Mouse (Mus musculus) hindbrain, embryonic 15.5 days (tissue): Measurements from ENCODE around the gene Aldh3b1. TPM values are rescaled to one million over a fixed set of nuclear protein-coding genes. Genes with fewer than 3 reads are reported as not detected.

ENCODE experiments used
- ATAC-seq: fragments of 200-750 bp; cut with Nextera tagmentation; 2 replicates; pipeline ENCODE4 v1.8.0; 2017; ENCODE audit warnings: low read depth, moderate number of reproducible peaks, moderate TSS enrichment; ENCODE audit not compliant: low FRiP score
- H3K27ac ChIP-seq: fragments of 300-500 bp; sonication (generic); replicated peaks from 2 replicates; pipeline ENCODE4 v1.5.1; 2015; ENCODE audit warnings: mild to moderate bottlenecking, inconsistent platforms
- H3K27me3 ChIP-seq: fragments of 300-500 bp; sonication (generic); 2 replicates; pipeline ENCODE4 v1.6.1; 2015; ENCODE audit warnings: control low read depth, inconsistent platforms
- H3K36me3 ChIP-seq: fragments of 300-500 bp; sonication (generic); 2 replicates; pipeline ENCODE4 v1.6.1; 2015; ENCODE audit warnings: control low read depth, inconsistent platforms
- H3K4me1 ChIP-seq: fragments of 300-500 bp; sonication (generic); replicated peaks from 2 replicates; pipeline ENCODE4 v1.6.1; 2015; ENCODE audit warnings: control low read depth, inconsistent platforms
- H3K4me2 ChIP-seq: fragments of 300-500 bp; sonication (generic); 2 replicates; pipeline ENCODE4 v1.6.1; 2015; ENCODE audit warnings: moderate library complexity, mild to moderate bottlenecking, inconsistent platforms
- H3K4me3 ChIP-seq: fragments of 300-500 bp; sonication (generic); 2 replicates; pipeline ENCODE4 v1.5.1; 2015; ENCODE audit warnings: mild to moderate bottlenecking, inconsistent platforms
- H3K9ac ChIP-seq: fragments of 300-500 bp; sonication (generic); 2 replicates; pipeline ENCODE4 v1.6.1; 2015; ENCODE audit warnings: inconsistent platforms
- H3K9me3 ChIP-seq: fragments of 300-500 bp; sonication (generic); 2 replicates; pipeline ENCODE4 v1.6.1; 2016; ENCODE audit warnings: control low read depth, inconsistent platforms
- WGBS: fragments of 180-500 bp; shearing (Covaris S2); methylation state at CpG from one replicate; pipeline ENCODE4 v1.1.7; 2015; 5-methylcytosine and 5-hydroxymethylcytosine counted together
- polyA plus RNA-seq: library from polyadenylated mRNA; unstranded; fragments of >200 nt; fragmentation: Nextera tagmentation; extraction: Ambion mirVana; gene quantifications from 2 replicates; pipeline ENCODE4 v1.2.1, GENCODE M21; 2015

Gene Aldh3b1
- polyA plus RNA-seq, 1 experiment from 2014 or later = 2.7 TPM

GRCm38 (mm10) chr19:3890181-3890580, 39.4 kb downstream of the Aldh3b1 start:
- Histone ChIP-seq H3K9ac (no peak overlapping the region), H3K9me3 (no peaks in the 10 kb centered on the region), H3K4me2 (no peak overlapping the region), H3K36me3 (peaks cover 72% of the 10 kb centered on the region), H3K4me1 (0 out of 2 replicates have a peak, but pooled peaks cover 6% of the 10 kb centered on the region), H3K27ac (no peak overlapping the region), H3K4me3 (no peak overlapping the region), H3K27me3 (no peaks in the 10 kb centered on the region)
- ATAC-seq = no peak
- 89% methylated on average over 8 of the region's 8 CpGs for WGBS

- no peak overlapping the region for H3K4me2 ChIP-seq
- H3K4me1 ChIP-seq = no peaks in the 10 kb centered on the region
- H3K4me3 ChIP-seq = no peak overlapping the region
- H3K36me3 ChIP-seq = peaks cover 64% of the 10 kb centered on the region
- WGBS = 91% methylated on average over 5 of the region's 5 CpGs
- no peaks in the 10 kb centered on the region for H3K27me3 ChIP-seq
- H3K9me3 ChIP-seq = no peaks in the 10 kb centered on the region
- no peak overlapping the region for H3K27ac ChIP-seq
- no peak overlapping the region for H3K9ac ChIP-seq
- ATAC-seq = no peak
Observed at GRCm38 (mm10) chr19:3889096-3889495, 40.5 kb downstream of the Aldh3b1 start.

DNA sequence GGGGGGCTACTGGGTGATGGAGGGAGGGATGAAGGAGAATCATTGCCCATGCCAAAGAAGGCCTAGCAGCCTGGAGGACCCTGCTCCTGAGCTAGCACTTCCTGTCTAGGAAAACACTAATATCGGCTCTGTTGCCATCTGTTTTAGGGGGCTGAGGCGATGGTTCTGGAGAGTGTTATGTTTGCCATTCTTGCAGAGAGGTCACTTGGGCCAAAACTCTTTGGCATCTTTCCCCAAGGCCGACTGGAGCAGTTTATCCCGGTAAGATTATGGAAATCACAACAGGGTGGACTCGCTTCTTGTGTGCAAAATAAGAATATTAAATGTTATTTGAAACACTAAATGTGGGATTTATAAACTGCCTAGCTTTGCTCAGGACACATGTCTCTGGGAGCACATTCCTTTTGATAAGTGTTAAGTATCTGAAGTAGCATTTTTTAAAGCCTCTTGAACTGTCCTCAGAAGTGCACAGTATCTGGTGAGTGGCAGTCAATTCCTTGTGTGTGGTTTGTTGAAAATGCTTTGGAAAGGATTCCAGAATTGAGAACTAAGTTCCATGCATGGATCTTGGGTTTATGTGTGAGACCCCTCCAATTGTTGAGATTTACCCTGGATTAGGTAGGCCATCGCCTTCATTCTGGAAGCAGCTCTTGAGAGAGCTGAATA, 45.1 kb downstream of the Aldh3b1 start:
- WGBS = 75% methylated on average over 6 of the region's 6 CpGs
- no peaks in the 10 kb centered on the region for H3K27me3 ChIP-seq

DNA sequence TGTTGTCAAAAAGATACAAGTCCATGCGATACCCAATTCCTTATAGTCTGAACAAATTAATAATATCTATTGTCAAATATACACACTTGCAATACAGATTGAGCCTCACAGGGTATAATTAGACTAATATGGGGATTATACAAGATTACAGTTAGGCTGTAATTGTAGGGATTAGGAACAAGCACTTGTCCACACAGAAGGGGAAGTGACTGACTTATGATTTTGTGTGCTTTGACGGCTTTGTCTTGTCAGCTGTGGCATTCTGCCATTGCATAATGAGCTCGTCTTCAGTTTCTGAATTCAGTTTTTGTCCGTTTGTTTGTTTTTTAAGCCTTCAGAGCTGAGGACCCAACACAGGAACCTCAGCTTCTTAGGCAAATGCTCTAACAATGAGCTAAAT, 47.4 kb downstream of the Aldh3b1 start:
- Histone ChIP-seq H3K36me3 (peaks cover 16% of the 10 kb centered on the region), H3K27me3 (no peaks in the 10 kb centered on the region), H3K4me2 (no peak overlapping the region), H3K27ac (no peak overlapping the region), H3K9me3 (no peaks in the 10 kb centered on the region), H3K4me1 (no peaks in the 10 kb centered on the region), H3K9ac (no peak overlapping the region), H3K4me3 (no peak overlapping the region)
- no peak for ATAC-seq
- WGBS = 73% methylated on average over 4 of the region's 4 CpGs

More for the DNA sequence above, 45.1 kb downstream of the Aldh3b1 start:
- Histone ChIP-seq H3K9me3 (no peaks in the 10 kb centered on the region), H3K27ac (no peak overlapping the region), H3K9ac (no peak overlapping the region), H3K4me1 (no peaks in the 10 kb centered on the region), H3K4me3 (no peak overlapping the region), H3K4me2 (no peak overlapping the region), H3K36me3 (peaks cover 28% of the 10 kb centered on the region)
- ATAC-seq = no peak

DNA sequence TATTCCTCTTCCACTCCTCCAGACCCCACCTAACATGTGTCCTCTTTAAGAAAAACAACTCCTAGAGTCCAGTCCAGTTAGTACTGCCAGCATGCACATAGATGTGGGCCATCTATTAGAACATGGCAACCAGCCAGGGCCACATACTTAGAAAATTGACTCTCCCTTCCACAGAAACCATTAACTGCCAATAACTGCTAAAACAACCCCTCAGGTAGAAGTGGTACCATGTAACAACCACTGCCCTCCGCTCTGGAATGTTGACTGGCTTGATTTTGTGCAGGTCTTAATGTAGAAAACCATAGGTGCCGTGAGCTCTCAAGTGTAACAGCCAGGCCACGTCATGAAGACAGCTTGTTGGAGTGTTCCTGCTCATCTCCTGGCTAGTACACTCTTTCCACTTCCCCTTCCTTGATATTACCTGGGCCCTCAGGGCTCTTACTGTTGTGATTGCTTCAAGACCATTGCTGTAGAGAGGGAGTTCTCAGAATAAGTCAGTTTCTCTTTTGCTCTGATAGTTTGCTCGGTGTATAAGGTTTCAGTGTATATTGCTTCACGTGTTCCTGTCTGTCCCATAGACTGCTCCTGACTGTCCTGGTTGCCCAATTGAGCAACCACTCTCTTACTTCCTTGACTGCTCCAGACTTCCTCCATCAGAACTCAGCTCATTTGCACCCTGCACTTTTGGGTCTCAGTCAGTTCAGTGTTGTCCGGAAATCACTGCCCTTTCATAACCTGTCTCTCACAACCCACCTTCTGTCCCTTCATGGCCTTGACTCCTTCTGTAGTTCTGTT, 49.4 kb downstream of the Aldh3b1 start:
- H3K4me2 ChIP-seq = no peak overlapping the region
- H3K36me3 ChIP-seq = peaks cover 4% of the 10 kb centered on the region
- H3K9me3 ChIP-seq = no peaks in the 10 kb centered on the region
- ATAC-seq = no peak
- H3K4me1 ChIP-seq = no peaks in the 10 kb centered on the region
- H3K4me3 ChIP-seq = no peak overlapping the region
- H3K27ac ChIP-seq = no peak overlapping the region
- no peaks in the 10 kb centered on the region for H3K27me3 ChIP-seq
- H3K9ac ChIP-seq = no peak overlapping the region
- WGBS = 91% methylated on average over 6 of the region's 6 CpGs

DNA sequence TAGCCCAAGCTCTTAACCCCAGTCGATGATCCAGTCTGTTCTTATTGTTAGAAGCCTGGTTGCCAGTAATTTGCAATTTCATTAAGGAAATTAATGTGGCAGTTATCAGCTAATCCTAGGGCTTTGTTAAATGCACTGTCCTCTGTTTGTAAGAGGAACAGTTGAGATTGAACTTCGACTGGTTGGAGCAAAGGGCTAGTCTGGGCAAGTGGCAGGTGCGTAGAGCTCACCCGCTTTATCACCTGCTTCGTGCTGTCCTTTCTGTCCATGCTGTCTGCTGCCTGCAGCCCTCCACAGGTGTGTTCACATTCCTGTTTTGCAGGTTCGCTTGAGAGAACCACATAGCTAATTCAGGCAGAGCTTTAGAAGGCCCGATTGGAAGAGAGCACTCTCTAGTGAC, 54.6 kb downstream of the Aldh3b1 start:
- ATAC-seq = no peak
- no peak overlapping the region for H3K4me3 ChIP-seq
- H3K9me3 ChIP-seq = no peaks in the 10 kb centered on the region
- H3K27me3 ChIP-seq = no peaks in the 10 kb centered on the region
- peaks cover 4% of the 10 kb centered on the region; the same call in 1 of the 2 replicates for H3K36me3 ChIP-seq
- WGBS = 90% methylated on average over 7 of the region's 7 CpGs
- no peak overlapping the region for H3K27ac ChIP-seq
- no peaks in the 10 kb centered on the region; the same call in 1 of the 2 replicates for H3K4me1 ChIP-seq
- H3K4me2 ChIP-seq = no peak overlapping the region
- no peak overlapping the region for H3K9ac ChIP-seq

DNA sequence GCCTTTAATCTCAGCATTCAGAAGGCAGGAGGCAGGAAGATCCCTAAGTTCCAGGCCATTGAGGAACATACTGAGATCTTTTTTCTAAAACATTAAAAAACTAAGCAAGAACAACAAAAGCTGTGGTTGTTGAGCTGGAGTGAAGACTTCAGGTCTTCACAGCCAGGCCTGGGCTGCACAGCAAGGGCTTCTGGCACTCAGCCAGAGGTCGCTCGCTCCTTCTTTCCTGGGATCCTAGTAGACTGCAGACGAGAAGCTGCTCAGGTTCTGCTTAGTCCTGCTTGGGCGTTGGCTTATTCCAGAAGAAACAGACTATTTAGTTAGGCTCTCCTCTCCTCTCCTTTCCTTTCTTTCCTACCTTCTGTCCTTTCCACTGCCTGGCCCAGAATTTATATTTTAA, 57.2 kb downstream of the Aldh3b1 start:
- Histone ChIP-seq H3K4me1 (no peaks in the 10 kb centered on the region; the same call in 1 of the 2 replicates), H3K27ac (no peak overlapping the region), H3K4me2 (no peak overlapping the region), H3K4me3 (no peak overlapping the region), H3K27me3 (no peaks in the 10 kb centered on the region), H3K9ac (no peak overlapping the region), H3K36me3 (no peaks in the 10 kb centered on the region), H3K9me3 (no peaks in the 10 kb centered on the region)
- 57% methylated on average over 4 of the region's 4 CpGs for WGBS
- no peak for ATAC-seq

- Histone ChIP-seq H3K4me2 (no peak overlapping the region), H3K9ac (no peak overlapping the region), H3K27ac (no peak overlapping the region), H3K4me1 (no peaks in the 10 kb centered on the region; the same call in 1 of the 2 replicates), H3K36me3 (no peaks in the 10 kb centered on the region), H3K27me3 (no peaks in the 10 kb centered on the region), H3K9me3 (no peaks in the 10 kb centered on the region), H3K4me3 (no peak overlapping the region)
- ATAC-seq = no peak
Observed at GRCm38 (mm10) chr19:3871468-3871867, 58.1 kb downstream of the Aldh3b1 start.

DNA sequence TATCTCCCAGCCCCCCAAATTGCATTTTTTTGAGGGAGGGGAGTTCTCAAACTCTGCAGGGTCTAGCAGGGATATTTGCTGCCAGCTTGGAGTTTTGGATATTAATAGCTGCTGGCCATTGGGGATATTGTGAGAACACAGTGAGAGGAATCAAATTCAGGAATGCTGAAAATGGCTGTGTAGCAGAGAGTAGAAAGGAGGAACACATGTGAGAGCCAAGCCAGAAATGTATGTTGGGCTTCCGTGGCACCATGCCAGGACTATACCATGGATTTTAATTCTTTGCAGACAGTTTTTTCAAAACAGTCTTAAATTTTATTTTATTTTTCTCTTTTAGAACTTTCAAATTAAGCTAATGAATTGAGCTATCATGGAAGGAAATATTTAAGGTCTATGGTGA, 61.3 kb downstream of the Aldh3b1 start:
- Histone ChIP-seq H3K4me2 (no peak overlapping the region), H3K4me1 (no peaks in the 10 kb centered on the region; the same call in 1 of the 2 replicates), H3K36me3 (peaks cover 10% of the 10 kb centered on the region; the same call in 1 of the 2 replicates), H3K9ac (no peak overlapping the region), H3K9me3 (0 out of 2 replicates have a peak, but pooled peaks cover 2% of the 10 kb centered on the region), H3K27me3 (no peaks in the 10 kb centered on the region), H3K27ac (no peak overlapping the region), H3K4me3 (no peak overlapping the region)
- WGBS = 97% methylated on average over 1 of the region's 1 CpGs
- ATAC-seq = no peak

DNA sequence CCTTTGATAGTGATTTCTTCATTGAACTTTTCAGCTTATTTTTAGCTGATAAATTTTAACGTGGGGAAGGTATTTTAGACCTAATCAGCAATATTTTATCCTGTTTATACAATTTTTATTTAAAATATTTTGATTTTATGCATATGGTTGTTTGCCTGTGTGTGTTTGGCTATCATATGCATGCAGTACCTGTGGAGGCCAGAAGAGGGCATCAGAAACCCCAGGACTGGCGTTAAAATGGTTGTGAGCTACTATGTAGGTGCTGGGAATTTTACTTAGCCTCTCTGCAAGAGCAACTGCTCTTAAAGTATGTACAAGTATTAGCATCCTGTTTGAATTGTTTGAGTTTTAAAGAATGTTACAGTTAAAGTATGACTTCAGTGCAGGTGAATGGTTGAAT, 64.6 kb downstream of the Aldh3b1 start:
- 85% methylated on average over 2 of the region's 2 CpGs for WGBS
- H3K9ac ChIP-seq = no peak overlapping the region
- no peak overlapping the region for H3K4me2 ChIP-seq
- no peaks in the 10 kb centered on the region for H3K4me1 ChIP-seq
- no peak for ATAC-seq
- H3K36me3 ChIP-seq = peaks cover 10% of the 10 kb centered on the region; the same call in 1 of the 2 replicates
- no peak overlapping the region for H3K27ac ChIP-seq
- H3K4me3 ChIP-seq = no peak overlapping the region
- H3K27me3 ChIP-seq = no peaks in the 10 kb centered on the region
- H3K9me3 ChIP-seq = 0 out of 2 replicates have a peak, but pooled peaks cover 2% of the 10 kb centered on the region
